Mouse (Mus musculus): ENCODE measurements at regions not wholly inside any gene's neighbourhood (a gene's known extent, or its start where the extent isn't known, plus 50 kb on each side); places are given as distances from the start of the nearest gene placed in this dataset.
A peak's percentile ranks its signal among the peaks of the same experiment; 100 is the strongest.
"Not testable (repeated sequence)": the region's sequence is repeated elsewhere in the genome, so short reads cannot be mapped to it uniquely, and the experiment has no call there.

DNA sequence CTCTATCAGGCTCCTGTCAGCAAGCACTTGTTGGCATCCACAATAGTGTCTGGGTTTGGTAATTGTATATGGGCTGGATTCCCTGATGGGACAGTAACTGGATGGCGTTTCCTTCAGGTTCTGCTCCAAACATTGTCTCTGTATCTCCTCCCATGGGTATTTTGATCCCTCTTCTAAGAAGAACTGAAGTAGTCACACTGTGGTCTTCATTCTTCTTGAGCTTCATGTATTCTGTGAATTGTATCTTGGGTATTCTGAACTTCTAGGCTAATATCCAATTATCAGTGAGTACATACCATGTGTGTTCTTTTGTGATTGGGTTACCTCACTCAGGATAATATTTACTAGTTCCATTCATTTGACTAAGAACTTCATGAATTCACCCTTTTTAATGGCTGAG lies 119.2 kb upstream of the Gm21119 start:
- not testable (repeated sequence) for DNase-seq (ENCODE audit: low read depth)

DNA sequence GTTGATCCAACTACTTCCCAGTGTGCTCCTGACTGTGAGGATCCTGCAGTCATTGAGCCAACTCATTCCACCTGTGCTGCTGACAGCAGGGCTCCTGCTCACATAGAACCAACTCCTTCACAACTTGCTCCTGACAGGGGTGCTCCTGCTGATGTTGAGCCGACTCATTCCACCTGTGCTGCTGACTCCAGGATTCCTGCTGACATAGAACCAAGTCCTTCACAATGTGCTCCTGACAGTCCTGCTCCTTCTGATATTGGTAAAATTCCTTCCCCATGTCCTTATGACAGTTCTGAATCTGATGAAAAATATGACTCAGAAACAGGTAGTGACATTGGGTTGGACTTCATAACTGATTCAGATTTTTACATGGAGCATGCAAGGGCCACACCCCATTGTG lies 100.8 kb upstream of the Gm21119 start:
- peak; percentile 13 for DNase-seq (ENCODE audit: low read depth)

DNA sequence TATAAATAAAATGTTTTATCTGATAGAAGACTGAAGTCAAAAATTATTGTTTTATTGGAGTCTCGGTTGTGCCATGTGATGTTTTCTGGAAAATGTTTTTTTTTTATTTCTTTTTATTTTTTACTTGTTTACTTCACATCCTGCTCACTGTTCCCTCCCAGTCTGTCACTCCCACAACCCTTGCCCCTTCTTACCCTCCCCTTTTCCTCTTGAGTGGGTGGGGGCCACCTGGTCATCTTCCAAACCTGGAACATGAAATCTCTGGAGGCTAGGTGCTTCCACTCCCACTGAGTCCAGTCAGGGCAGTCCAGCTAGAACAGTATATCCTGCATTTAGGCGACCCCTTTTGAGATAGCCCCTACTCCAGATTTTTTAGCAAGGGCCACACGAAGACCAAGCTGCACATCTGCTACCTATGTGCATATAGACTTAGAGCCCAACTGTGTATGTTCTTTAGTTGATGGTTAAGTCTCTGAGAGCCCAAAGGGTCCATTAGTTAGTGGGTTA lies 98.3 kb upstream of the Gm21119 start:
- not testable (repeated sequence) for DNase-seq (ENCODE audit: low read depth)

DNA sequence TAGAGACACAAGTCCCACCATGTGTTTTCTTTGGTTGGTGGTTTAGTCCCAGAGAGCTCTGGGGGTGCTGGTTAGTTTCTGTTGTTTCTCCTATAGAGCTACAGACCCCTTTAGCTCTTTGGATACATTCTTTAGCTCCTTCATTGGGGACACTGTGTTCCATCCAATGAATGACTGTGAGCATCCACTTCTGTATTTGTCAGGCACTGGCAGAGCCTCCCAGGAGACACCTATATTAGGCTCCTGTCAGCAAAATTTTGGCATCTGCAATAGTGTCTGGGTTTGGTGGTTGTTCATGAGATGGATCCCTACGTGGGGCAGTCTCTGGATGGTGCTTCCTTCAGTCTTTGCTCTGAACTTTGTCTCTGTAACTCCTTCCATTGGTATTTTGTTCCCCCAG lies 97.2 kb upstream of the Gm21119 start:
- not testable (repeated sequence) for DNase-seq (ENCODE audit: low read depth)

DNA sequence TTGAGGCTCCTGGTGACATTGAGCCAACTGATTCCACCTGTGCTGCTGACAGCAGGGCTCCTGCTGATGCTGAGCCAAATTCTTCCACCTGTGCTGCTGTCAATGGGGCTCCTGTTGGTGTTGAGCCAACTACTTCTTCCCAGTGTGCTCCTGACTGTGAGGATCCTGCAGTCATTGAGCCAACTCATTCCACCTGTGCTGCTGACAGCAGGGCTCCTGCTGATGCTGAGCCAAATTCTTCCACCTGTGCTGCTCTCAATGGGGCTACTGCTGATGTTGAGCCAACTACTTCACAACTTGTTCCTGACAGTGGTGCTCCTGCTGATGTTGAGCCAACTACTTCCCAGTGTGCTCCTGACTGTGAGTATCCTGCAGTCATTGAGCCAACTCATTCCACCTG lies 90.2 kb upstream of the Gm21119 start:
- peak; percentile 16 for DNase-seq (ENCODE audit: low read depth)

DNA sequence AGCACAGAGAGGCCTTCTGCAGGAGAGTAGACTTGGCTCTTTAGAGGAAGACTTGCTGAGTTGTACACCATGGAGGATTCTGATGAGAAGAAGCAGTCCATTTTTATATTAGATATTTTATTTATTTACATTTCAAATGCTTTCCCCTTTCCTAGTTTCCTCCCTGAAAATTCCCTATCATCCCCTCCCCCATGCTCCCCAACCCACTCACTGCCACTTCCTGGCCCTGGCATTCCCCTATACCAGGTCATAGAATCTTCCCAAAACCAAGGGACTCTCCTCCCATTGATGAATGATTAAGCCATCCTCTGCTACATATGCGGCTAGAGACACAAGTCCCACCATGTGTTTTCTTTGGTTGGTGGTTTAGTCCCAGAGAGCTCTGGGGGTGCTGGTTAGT lies 85.7 kb upstream of the Gm21119 start:
- not testable (repeated sequence) for DNase-seq (ENCODE audit: low read depth)

DNA sequence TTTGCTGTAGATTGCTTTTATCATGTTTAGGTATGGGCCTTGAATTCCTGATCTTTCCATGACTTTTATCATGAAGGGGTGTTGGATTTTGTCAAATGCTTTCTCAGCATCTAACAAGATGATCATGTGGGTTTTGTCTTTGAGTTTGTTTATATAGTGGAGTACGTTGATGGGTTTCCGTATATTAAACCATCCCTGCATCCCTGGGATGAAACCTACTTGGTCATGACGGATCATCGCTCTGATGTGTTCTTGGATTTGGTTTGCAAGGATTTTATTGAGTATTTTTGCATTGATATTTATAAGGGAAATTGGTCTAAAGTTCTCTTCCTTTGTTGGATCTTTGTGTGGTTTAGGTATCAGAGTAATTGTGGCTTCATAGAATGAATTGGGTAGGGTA lies 75.7 kb upstream of the Gm21119 start:
- DNase-seq (ENCODE audit: low read depth): not testable (repeated sequence)

DNA sequence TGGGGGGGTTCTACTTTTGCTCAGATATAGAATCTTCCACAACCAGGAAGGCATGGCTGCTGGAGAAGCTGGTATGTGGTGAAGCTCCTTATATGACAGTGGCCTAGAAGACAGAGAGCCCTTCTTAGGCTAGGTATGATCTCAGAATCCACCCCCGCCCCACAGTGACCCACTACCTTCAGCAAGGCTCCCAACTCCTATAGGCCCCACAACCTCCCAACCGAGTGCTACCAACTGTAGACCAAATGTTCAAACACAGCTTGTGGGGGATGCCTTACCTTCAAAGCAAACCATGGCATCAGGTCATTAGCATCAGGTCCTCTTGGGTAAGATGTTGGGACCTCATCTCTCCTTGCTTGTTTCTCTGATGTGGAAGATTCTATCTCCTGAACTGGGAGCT lies 70.6 kb upstream of the Gm21119 start:
- not testable (repeated sequence) for DNase-seq (ENCODE audit: low read depth)

DNA sequence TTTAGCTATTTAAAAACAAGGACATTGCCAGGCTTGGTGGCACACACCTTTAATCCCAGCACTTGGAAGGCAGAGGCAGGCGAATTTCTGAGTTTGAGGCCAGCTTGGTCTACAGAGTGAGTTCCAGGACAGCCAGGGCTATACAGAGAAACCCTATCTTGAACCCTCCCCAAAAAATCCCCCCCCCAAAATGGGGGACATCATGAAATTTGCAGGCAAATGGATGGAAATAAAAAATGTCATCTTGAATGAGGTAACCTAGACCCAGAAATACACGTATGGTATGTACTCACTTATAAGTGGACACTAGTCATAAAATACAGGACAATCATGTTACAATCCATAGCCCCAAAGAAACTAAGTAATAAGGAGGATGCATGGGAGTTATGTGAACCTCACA lies 69.4 kb upstream of the Gm21119 start:
- DNase-seq (ENCODE audit: low read depth): not testable (repeated sequence)

DNA sequence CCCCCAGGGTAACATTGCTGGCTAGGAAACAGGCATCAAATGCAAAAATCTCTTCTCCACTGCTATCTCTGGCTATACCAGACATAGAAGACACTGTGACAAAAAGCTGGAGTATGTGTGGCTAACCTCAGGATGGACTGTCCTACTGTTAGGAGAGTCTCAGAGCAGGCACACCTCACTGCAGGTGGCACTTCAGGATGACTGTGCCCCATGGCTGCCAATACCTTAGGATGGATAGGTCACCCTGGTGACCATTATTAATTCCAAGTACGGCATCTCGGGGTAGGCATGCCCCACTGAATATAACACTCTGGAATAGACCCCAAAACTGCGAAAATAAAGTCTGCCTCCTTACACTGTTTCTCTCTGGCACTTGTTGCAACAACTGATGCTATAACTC lies 68.3 kb upstream of the Gm21119 start:
- DNase-seq (ENCODE audit: low read depth): not testable (repeated sequence)

DNA sequence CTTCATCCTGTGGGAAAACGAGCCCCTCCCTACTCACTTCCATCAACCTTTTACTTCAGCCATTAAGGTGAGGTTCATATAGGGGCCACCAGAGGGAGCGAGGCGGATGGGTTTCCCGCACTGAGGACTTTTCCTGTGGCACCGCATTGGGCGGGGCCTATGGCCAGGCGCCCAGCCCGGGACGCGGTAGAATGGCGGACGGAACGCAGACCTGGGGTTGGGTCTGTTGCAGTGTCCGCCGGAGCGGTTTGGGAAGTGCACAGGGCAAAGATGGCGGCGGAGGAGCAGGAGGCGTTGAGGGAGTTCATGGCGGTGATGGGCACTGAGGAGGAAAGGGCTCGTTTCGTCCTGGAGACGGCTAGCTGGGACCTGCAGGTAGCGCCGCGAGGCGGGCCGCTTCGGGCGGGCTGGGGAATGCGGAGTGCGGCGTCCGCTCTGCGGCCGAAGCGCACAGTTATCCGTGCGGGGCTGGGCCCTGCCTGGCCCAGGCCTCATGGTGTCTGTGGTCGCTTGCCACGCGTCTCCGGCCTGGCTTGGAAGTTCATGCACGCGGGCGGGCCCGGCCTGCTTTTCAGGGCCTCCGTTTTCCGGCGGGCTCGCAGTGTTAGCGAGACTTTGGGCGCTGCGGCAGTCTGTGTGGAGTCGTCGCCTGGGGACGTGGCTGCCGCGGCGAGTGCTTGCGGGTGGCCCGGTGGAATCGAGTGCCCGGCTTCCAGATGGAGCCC lies 64.5 kb upstream of the Gm21119 start:
- DNase-seq (ENCODE audit: low read depth): peak; percentile 5

DNA sequence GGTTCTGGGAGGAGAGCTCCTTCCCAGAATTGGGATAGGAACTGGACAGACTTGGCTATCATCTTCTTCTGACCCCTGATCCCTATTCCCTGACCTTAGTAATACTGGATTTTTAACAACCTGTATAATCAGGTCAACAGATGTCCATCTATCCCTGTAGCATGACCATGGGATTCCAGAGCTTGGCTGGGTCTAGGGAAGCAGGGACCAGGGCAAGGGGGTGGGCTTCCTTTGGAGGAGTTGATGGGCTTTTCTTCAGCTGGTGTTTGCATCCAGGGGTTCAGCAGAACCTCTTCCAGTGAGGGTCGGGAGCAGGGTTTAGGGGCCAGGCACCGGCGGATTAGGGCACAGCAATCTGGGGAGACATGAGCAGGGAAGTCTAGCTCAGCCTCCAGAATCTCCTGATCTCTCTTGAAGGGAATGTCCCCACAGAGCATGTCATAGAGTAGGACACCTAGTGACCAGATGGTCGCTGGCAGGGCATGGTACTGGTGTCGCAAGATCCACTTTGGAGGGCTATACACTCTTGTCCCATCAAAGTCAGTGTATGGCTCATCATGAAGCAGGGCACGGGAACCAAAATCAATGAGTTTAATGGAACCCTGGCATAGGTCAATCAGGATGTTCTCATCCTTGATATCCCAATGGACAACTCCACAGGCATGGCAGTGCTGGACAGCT lies 58.1 kb upstream of the Gm21119 start:
- DNase-seq (ENCODE audit: low read depth): not testable (repeated sequence)

DNA sequence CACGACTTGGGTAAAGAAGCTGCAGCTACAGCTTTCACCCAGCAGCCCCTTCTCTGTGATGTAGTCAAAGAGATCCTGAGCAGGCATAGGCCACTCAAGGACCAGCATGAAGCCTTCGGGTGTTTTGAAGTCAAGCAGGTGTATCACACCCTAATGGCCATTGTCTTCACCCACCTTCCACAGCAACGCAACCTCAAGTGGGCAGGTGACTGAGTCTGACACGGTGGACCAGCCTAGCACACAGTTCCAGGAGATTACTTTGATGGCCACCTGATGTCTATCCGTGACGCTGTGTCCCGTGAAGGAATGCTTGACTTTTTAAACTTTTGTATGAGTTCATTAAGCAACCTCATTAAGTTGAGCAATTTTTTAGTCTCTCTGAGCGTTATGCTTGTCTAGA lies 57.5 kb upstream of the Gm21119 start:
- DNase-seq (ENCODE audit: low read depth): not testable (repeated sequence)

DNA sequence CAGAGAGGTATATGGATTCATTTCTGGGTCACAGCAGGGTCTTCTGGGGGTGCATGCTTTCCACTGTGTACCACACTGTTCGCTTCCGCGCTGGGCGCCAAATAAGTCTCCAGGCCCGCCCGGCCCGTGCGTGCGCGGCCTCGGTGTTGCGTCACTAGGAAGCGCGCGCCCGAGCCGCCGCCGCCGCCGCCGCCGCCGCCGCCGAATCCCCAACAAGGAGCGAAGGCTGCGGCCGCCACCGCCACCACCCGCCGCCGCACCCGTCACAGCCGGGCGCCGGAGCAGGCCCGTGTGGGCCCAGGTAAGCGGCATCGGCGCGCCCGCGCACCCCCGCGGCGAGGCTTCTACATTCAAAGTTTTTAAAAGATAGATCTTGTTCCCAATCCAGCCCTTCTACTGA lies 57.1 kb upstream of the Gm21119 start:
- not testable (repeated sequence) for DNase-seq (ENCODE audit: low read depth)

Measured in NIH3T3 (cell line).